Mouse (Mus musculus) brain, embryonic 14.5 days (tissue): ENCODE results near the gene 9930104L06Rik.

Source experiments
- CTCF ChIP-seq: fragments of 200-500 bp; IDR thresholded peaks from 2 replicates; pipeline ENCODE4 v1.5.1; 2012; ENCODE audit warnings: inconsistent platforms, mild to moderate bottlenecking, moderate library complexity, borderline replicate concordance; ENCODE audit not compliant: insufficient read depth, insufficient read length; ENCODE audit errors: extremely low read depth
- POLR2A ChIP-seq: fragments of 200-500 bp; IDR thresholded peaks from 2 replicates; pipeline ENCODE4 v1.6.1; 2012; ENCODE audit warnings: mild to moderate bottlenecking, inconsistent platforms, borderline replicate concordance; ENCODE audit not compliant: poor library complexity, insufficient read depth, insufficient read length, severe bottlenecking; ENCODE audit errors: extremely low read depth

GRCm38 (mm10) chr4:124899906-124900305 is 36.9 kb upstream of the 9930104L06Rik start:
- TF ChIP-seq CTCF (no peak), POLR2A (no peak)
